Mouse (Mus musculus): Measurements from ENCODE around the gene Acads.

DNA sequence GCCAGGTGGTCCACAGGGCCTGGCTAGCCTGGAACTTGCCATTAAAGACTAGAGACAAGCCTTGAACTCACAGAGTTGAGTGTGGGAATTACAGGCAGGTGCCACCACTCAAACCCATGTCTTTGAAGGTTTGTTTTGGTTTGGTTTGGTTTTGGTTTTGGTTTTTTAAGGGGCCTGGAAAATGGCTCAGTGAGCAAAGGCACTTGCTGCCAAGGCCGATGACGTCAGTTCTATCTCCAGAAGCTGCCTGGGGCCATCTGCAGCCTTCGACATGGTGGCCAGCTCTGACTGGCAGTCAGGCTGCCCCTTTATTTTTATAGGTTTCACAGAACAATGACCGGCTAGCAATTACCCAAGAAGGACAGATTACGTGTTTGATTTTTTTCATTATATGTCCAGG is 1.8 kb upstream of the Acads start:
- TF ChIP-seq CTCF (IDR thresholded peaks at IDR 0.05; ENCODE audit: borderline replicate concordance, insufficient read depth, low read depth, low read length) = no peak
- TF ChIP-seq POLR2A (IDR thresholded peaks at IDR 0.05; ENCODE audit: borderline replicate concordance, insufficient read depth, low read length) = no peak
